Mouse (Mus musculus): Measurements from ENCODE around the gene Acss1. TPM values are rescaled to one million over a fixed set of nuclear protein-coding genes. Genes with fewer than 3 reads are reported as not detected.

Acss1 gene
- polyA plus RNA-seq, 1 experiment from 2014 or later = 18.4 TPM

DNA sequence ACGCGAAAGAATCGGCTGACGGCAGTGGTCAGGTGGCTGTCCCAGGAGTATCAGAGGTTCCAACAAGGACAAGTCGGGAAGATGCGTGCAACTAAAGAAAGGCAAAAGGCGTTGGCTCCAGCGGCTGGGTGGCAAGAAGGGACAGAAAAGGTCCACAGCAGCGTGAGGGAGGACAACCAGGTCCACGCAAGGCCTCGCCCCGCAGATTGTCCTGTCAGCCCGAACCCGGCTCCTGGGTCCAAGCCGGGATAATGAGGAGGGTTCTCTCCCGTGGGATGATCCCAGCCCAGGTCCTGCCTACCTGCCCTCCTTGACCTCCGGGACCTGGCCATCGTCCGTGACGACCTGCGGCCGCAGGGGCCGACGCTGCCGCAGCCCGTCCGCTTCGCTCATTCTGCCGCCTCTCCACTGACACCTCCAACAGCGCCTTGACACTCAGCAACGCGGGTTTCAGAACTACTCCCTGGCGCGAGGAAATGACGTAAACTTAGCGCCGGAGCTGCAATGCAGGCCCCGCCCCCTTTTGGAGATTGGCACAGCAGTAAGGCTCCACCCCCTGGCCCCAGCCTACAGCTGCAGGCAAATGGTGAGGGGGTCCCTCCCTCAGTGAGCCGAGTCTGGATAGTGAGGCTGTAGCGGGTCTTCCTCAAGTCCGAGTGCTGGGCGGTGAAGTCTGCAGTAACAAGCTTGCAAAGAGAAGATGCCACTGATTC, 60.1 kb downstream of the Acss1 start, which contains the start of gene Apmap:
TSS of gene Apmap (minus strand) at position 481 of the 713 bp plus-strand sequence.
- DNase-seq (ENCODE audit: low spot score) = peak; percentile 99
- Histone ChIP-seq H3K4me1 (ENCODE audit: control insufficient read depth, insufficient read depth, low read length) (peaks cover 7% of the 10 kb centered on the region), H3K27me3 (replicated peaks; ENCODE audit: control insufficient read depth, insufficient read depth, low read length) (no peaks in the 10 kb centered on the region), H3K9ac (ENCODE audit: low read length) (peak within 1 kb of the TSS; percentile 82), H3K4me2 (ENCODE audit: low read length) (peak within 1 kb of the TSS; percentile 83), H3K4me3 (ENCODE audit: low read depth, low read length) (peak within 1 kb of the TSS; percentile 78), H3K27ac (ENCODE audit: low read depth, low read length) (no peak within 1 kb of the TSS), H3K9me3 (replicated peaks; ENCODE audit: control insufficient read depth, low read length) (no peaks in the 10 kb centered on the region), H3K36me3 (ENCODE audit: control insufficient read depth, insufficient read depth, low read length) (no peaks in the 10 kb centered on the region)
- peak; percentile 98 for ATAC-seq
- WGBS = under 1% methylated on average over 42 of the region's 42 CpGs

DNA sequence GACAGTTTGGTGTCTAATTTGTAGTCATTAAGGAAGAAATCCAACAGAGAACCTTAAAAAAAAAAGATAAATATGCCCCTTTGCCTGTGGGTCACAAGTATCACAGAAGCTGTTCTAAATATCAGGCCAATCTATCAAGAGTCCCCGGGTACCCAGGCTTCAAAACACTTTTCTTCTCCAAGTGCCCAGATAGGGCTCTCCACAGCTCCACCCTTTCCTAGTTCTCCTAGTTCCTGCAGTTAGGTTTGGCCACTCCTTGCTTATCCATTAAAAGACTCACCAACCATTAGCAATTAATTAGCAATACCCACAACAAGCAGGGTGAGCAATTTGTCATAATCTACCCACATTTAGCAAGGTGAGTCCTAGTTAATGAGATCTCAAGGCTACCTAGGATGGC, 61.2 kb downstream of the Acss1 start:
- WGBS = 67% methylated on average over 1 of the region's 1 CpGs

DNA sequence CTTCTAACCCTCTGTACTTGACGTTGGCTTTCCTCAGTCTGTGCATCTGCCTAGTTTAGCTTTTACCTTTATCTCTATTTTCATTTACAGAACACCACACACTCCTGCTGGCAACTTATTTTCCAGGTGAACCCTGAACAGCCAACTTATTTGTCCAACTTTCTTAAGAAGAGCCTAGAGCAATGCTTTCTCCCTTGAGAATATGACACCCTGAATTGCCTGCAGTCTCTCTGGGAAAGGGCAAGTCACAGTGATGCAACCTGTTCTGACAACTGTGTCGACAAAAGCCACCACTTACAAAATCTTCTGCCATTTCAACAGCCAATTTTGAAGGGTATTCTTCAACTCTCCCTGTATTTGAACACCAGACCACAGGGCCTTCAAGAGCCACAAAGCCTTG, 63.5 kb downstream of the Acss1 start:
- no peaks in the 10 kb centered on the region for H3K9me3 ChIP-seq (replicated peaks; ENCODE audit: control insufficient read depth, low read length)
- WGBS = 83% methylated on average over 2 of the region's 2 CpGs
- H3K4me2 ChIP-seq (ENCODE audit: low read length) = no peak overlapping the region
- H3K27ac ChIP-seq (ENCODE audit: low read depth, low read length) = no peak overlapping the region
- no peaks in the 10 kb centered on the region for H3K27me3 ChIP-seq (replicated peaks; ENCODE audit: control insufficient read depth, insufficient read depth, low read length)
- DNase-seq (ENCODE audit: low spot score) = no peak
- H3K4me1 ChIP-seq (ENCODE audit: control insufficient read depth, insufficient read depth, low read length) = peaks cover 7% of the 10 kb centered on the region
- ATAC-seq = no peak
- no peak overlapping the region for H3K4me3 ChIP-seq (ENCODE audit: low read depth, low read length)
- no peaks in the 10 kb centered on the region for H3K36me3 ChIP-seq (ENCODE audit: control insufficient read depth, insufficient read depth, low read length)
- H3K9ac ChIP-seq (ENCODE audit: low read length) = no peak overlapping the region

More for the DNA sequence above, 61.2 kb downstream of the Acss1 start:
- Histone ChIP-seq H3K36me3 (ENCODE audit: control insufficient read depth, insufficient read depth, low read length) (no peaks in the 10 kb centered on the region), H3K4me1 (ENCODE audit: control insufficient read depth, insufficient read depth, low read length) (peaks cover 7% of the 10 kb centered on the region), H3K9me3 (replicated peaks; ENCODE audit: control insufficient read depth, low read length) (no peaks in the 10 kb centered on the region), H3K27me3 (replicated peaks; ENCODE audit: control insufficient read depth, insufficient read depth, low read length) (no peaks in the 10 kb centered on the region), H3K9ac (ENCODE audit: low read length) (no peak overlapping the region; the same call in 1 of the 2 replicates), H3K4me2 (ENCODE audit: low read length) (peak overlapping the region; percentile 83), H3K4me3 (ENCODE audit: low read depth, low read length) (peak overlapping the region; percentile 78; the same call in 1 of the 2 replicates), H3K27ac (ENCODE audit: low read depth, low read length) (no peak overlapping the region)
- DNase-seq (ENCODE audit: low spot score) (no peak), ATAC-seq (no peak)

DNA sequence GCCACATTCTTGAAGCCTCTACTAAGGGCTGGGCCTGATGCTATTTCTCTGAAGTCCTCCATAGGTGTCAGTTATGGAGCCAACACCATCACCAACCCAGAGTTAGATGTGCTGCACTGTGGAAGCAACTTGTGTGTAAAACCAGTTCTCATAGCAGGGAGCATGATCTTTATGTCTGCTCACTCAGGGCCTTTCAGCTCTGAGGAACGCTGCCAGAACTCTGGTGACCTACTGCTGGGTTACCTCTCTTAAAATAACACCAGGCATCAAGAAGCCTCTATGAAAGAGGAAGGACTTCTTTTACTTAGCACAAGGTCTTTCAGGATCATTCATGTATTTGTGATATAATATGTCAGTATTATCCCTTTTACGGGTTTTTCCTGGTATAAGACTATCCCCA, 66.1 kb downstream of the Acss1 start:
- DNase-seq (ENCODE audit: low spot score) (no peak), ATAC-seq (no peak)
- Histone ChIP-seq H3K9ac (ENCODE audit: low read length) (no peak overlapping the region), H3K4me1 (ENCODE audit: control insufficient read depth, insufficient read depth, low read length) (peaks cover under 1% of the 10 kb centered on the region), H3K4me2 (ENCODE audit: low read length) (no peak overlapping the region), H3K36me3 (ENCODE audit: control insufficient read depth, insufficient read depth, low read length) (peaks cover 6% of the 10 kb centered on the region; the same call in 1 of the 2 replicates), H3K9me3 (replicated peaks; ENCODE audit: control insufficient read depth, low read length) (no peaks in the 10 kb centered on the region), H3K27me3 (replicated peaks; ENCODE audit: control insufficient read depth, insufficient read depth, low read length) (no peaks in the 10 kb centered on the region), H3K27ac (ENCODE audit: low read depth, low read length) (no peak overlapping the region), H3K4me3 (ENCODE audit: low read depth, low read length) (no peak overlapping the region)
- 98% methylated on average over 2 of the region's 2 CpGs for WGBS

DNA sequence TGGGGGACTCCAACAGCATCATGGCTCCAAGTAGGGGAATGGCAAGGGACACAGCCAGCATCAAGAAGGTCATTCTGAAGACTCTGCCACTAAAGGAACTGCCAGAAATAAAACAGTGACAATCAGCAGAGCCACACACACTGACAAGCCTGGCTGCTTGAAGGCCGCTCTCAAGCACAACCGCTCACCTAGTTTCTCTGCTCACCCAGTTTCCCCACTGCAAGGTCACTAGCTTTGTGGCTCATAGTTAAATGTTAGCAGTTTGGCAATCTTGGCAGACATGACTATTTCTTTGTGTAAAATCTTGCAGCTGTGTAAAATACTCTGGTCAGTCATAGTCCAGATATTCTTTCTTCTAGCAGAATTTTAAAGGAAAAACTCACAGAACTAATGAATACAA, 68.0 kb downstream of the Acss1 start:
- 88% methylated on average over 2 of the region's 2 CpGs for WGBS
- no peak for ATAC-seq
- no peak for DNase-seq (ENCODE audit: low spot score)

DNA sequence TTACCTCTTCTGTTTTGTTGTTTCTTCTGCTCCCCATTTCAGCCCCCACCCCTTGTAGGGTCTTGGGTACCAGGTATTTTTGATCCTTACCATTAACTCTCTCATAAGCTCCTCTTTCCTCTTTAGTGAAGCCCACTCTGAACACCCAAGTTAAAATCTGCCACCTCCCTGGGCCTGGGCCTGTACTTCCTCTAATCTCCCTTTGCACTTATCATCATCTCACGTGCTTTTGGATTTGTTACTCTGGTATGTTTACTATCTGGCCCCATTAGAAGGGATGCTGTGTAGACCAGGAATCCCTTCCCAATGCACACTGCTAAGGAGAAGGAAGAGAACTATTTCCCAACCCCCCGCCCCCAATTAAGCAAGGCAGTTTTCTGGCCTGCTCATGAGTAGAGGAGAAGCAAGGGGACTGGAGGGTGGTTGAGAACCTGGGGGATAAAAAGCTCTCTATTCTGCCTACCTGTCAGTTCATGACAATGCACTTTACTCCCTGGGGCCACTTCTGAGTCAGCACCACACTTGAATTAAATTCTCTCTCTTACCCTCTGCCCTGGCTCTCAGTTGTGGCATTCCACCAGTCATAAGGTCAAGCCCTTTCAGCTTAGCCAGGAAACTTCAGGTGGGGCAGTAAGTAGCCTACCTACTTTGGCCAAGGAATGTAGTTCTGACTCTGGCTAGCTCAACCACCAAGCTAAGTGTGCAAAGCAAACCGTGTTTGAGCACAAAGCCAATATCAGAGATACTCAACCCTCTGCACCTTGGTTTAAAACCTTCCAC, 72.7 kb downstream of the Acss1 start:
- Histone ChIP-seq H3K36me3 (ENCODE audit: control insufficient read depth, insufficient read depth, low read length) (peaks cover 33% of the 10 kb centered on the region), H3K4me2 (ENCODE audit: low read length) (no peak overlapping the region), H3K9me3 (replicated peaks; ENCODE audit: control insufficient read depth, low read length) (no peaks in the 10 kb centered on the region), H3K9ac (ENCODE audit: low read length) (no peak overlapping the region), H3K27me3 (replicated peaks; ENCODE audit: control insufficient read depth, insufficient read depth, low read length) (no peaks in the 10 kb centered on the region), H3K27ac (ENCODE audit: low read depth, low read length) (no peak overlapping the region), H3K4me1 (ENCODE audit: control insufficient read depth, insufficient read depth, low read length) (no peaks in the 10 kb centered on the region), H3K4me3 (ENCODE audit: low read depth, low read length) (no peak overlapping the region)
- WGBS = 97% methylated on average over 3 of the region's 3 CpGs
- ATAC-seq (no peak), DNase-seq (ENCODE audit: low spot score) (no peak)

More for the DNA sequence above, 68.0 kb downstream of the Acss1 start:
- no peak overlapping the region for H3K4me2 ChIP-seq (ENCODE audit: low read length)
- H3K4me1 ChIP-seq (ENCODE audit: control insufficient read depth, insufficient read depth, low read length) = no peaks in the 10 kb centered on the region
- H3K27me3 ChIP-seq (replicated peaks; ENCODE audit: control insufficient read depth, insufficient read depth, low read length) = no peaks in the 10 kb centered on the region
- H3K36me3 ChIP-seq (ENCODE audit: control insufficient read depth, insufficient read depth, low read length) = peaks cover 12% of the 10 kb centered on the region; the same call in 1 of the 2 replicates
- no peak overlapping the region for H3K27ac ChIP-seq (ENCODE audit: low read depth, low read length)
- no peaks in the 10 kb centered on the region for H3K9me3 ChIP-seq (replicated peaks; ENCODE audit: control insufficient read depth, low read length)
- H3K9ac ChIP-seq (ENCODE audit: low read length) = no peak overlapping the region
- no peak overlapping the region for H3K4me3 ChIP-seq (ENCODE audit: low read depth, low read length)

DNA sequence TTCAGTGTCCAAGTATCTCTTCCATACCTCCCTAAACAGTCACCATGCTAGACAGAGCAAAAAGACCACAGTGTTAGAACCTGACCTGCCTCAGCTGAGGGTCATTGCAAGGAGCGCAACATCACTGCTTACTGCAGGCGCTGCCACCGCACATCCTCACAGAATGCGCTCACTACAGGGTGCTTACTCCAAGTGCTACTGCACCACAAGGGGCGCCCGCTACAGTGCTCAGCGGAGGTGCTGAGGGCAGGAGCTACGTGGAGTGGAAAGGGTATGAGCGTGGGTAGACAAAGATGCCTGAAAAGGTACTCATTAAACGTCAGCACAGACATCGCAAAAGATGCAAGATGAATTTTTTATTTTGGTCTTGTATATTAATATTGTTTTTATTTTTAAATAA, 79.2 kb downstream of the Acss1 start:
- Histone ChIP-seq H3K27ac (ENCODE audit: low read depth, low read length) (no peak overlapping the region), H3K4me3 (ENCODE audit: low read depth, low read length) (no peak overlapping the region), H3K36me3 (ENCODE audit: control insufficient read depth, insufficient read depth, low read length) (peaks cover 65% of the 10 kb centered on the region), H3K27me3 (replicated peaks; ENCODE audit: control insufficient read depth, insufficient read depth, low read length) (no peaks in the 10 kb centered on the region), H3K4me1 (ENCODE audit: control insufficient read depth, insufficient read depth, low read length) (no peaks in the 10 kb centered on the region), H3K4me2 (ENCODE audit: low read length) (no peak overlapping the region), H3K9ac (ENCODE audit: low read length) (no peak overlapping the region), H3K9me3 (replicated peaks; ENCODE audit: control insufficient read depth, low read length) (no peaks in the 10 kb centered on the region)
- 74% methylated on average over 11 of the region's 11 CpGs for WGBS
- ATAC-seq (no peak), DNase-seq (ENCODE audit: low spot score) (peak; percentile 3)

DNA sequence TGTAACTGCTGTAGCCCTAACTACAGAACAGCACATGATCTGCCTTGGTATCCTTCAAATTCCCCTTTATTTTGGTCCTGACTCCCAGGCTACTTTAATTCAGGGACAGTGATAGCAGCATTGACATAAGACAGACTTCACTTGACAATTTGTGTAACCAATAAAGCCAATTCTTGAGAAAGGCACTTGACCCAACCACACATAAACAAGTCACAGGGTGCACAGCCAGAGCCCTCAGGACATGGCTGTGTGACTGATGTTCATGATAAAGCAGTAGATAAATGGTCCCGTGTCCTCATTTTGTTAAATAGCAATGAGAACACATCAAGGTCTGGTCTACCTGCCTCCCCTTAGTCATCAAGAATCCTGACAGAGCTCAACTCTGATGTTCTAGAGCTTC, 88.7 kb downstream of the Acss1 start:
- Histone ChIP-seq H3K27ac (ENCODE audit: low read depth, low read length) (no peak overlapping the region), H3K4me1 (ENCODE audit: control insufficient read depth, insufficient read depth, low read length) (no peaks in the 10 kb centered on the region), H3K36me3 (ENCODE audit: control insufficient read depth, insufficient read depth, low read length) (peaks cover 21% of the 10 kb centered on the region), H3K9ac (ENCODE audit: low read length) (no peak overlapping the region), H3K9me3 (replicated peaks; ENCODE audit: control insufficient read depth, low read length) (no peaks in the 10 kb centered on the region), H3K4me2 (ENCODE audit: low read length) (no peak overlapping the region), H3K4me3 (ENCODE audit: low read depth, low read length) (no peak overlapping the region), H3K27me3 (replicated peaks; ENCODE audit: control insufficient read depth, insufficient read depth, low read length) (no peaks in the 10 kb centered on the region)
- ATAC-seq (no peak), DNase-seq (ENCODE audit: low spot score) (no peak)
- WGBS = 100% methylated on average over 1 of the region's 1 CpGs

DNA sequence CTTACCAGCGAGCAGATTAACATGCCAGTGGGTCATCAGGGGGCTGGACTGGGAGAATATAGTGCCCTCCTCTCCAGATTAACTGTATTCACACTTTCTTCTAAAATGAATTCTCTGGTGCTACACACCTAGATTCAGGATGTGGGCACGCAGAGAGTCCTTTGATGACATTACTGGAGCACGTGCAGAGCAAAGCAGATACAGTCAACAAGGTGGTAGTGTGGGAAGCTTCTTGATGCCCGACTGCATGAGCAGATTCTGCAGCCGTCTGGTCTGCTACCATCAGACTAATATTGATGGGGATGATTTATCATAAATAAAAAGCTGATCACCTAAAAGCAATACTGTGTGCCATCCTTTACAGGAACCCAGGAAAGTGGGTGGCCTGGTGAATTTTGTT, 89.7 kb downstream of the Acss1 start:
- no peak for DNase-seq (ENCODE audit: low spot score)
- H3K27ac ChIP-seq (ENCODE audit: low read depth, low read length) = no peak overlapping the region
- H3K4me2 ChIP-seq (ENCODE audit: low read length) = no peak overlapping the region
- WGBS = 88% methylated on average over 5 of the region's 5 CpGs
- H3K9ac ChIP-seq (ENCODE audit: low read length) = no peak overlapping the region
- no peaks in the 10 kb centered on the region for H3K4me1 ChIP-seq (ENCODE audit: control insufficient read depth, insufficient read depth, low read length)
- no peak overlapping the region for H3K4me3 ChIP-seq (ENCODE audit: low read depth, low read length)
- no peaks in the 10 kb centered on the region for H3K27me3 ChIP-seq (replicated peaks; ENCODE audit: control insufficient read depth, insufficient read depth, low read length)
- H3K9me3 ChIP-seq (replicated peaks; ENCODE audit: control insufficient read depth, low read length) = no peaks in the 10 kb centered on the region
- H3K36me3 ChIP-seq (ENCODE audit: control insufficient read depth, insufficient read depth, low read length) = peaks cover 11% of the 10 kb centered on the region
- ATAC-seq = no peak

All from forebrain, embryonic 14.5 days (tissue).